ENCODE assay signal across 9 mouse cellular contexts in the genomic region with DNA sequence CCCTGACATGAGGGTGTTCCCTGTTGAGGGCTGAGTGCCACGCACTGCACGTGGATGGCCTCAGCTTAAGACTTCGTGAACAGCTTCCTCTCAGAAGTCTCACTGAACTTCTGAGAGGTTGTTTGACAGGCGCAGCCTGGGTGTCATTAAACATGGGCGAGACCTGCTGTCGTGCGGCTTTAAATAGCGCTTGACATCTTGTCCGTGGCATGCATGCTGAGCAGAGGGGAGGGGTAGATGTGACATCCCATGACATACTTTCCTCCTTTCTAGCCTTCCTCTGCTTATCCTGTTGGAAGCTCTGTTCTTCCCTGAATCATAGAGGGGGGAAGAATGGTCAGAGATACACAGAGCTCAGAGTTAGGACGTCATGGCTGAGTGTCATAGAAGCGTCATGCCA. TPM values are rescaled to one million over a fixed set of nuclear protein-coding genes. Genes with fewer than 3 reads are reported as not detected.
DNase-seq lines count a peak whose midpoint lies in the region; ATAC-seq and TF ChIP-seq lines count a peak whose summit lies in the region.
"Had no signal": no experiment of that assay in that cellular context is flagged by ENCODE, and none has a peak within 500 bp of the region (broad histone marks: within the 10 kb centered on the region; RNA-seq: fewer than 3 reads in every experiment).

No protein-coding gene starts in this region.

- H3K9me3 ChIP-seq in lung, embryonic 14.5 days (ENCODE audit: low read depth, low read length) = no peaks in the 10 kb centered on the region

- H3K4me1 ChIP-seq in lung, embryonic 14.5 days (ENCODE audit: insufficient read depth) = peaks cover 4% of the 10 kb centered on the region; the same call in 1 of the 2 replicates

- no peak overlapping the region for H3K4me2 ChIP-seq in lung, embryonic 14.5 days

- H3K36me3 ChIP-seq in lung, embryonic 14.5 days (ENCODE audit: insufficient read depth) = no peaks in the 10 kb centered on the region

- H3K4me3 ChIP-seq in lung, embryonic 14.5 days (ENCODE audit: low read depth, low read length) = no peak overlapping the region

- ATAC-seq in lung, embryonic 14.5 days (ENCODE audit: insufficient read depth) = no peak
- no peak for ATAC-seq in erythroblast, adult 5-6 weeks (replicated peaks; ENCODE audit: low FRiP score, poor library complexity, severe bottlenecking)

- DNase-seq in lung, embryonic 14.5 days = peak; percentile 35
- no peak for DNase-seq in lung, postnatal 14 days
- DNase-seq in cerebellum, adult 9-10 months = peak; percentile 74
- DNase-seq in heart, adult 9 months (ENCODE audit: low spot score in 2 of 2) = peak; percentile 49 to 63
- peak; percentile 36 for DNase-seq in mesoderm, embryonic 11.5 days (ENCODE audit: low read depth, low spot score)
- no peak for DNase-seq in testis, postnatal 14 days (ENCODE audit: low spot score)
- DNase-seq: adrenal gland, postnatal 10 days; kidney, adult 8-10 months had no signal

- H3K27ac ChIP-seq in lung, embryonic 14.5 days (ENCODE audit: low read depth) = no peak overlapping the region

- no peaks in the 10 kb centered on the region for H3K27me3 ChIP-seq in lung, embryonic 14.5 days (ENCODE audit: insufficient read depth, low read length)

- no peak overlapping the region for H3K9ac ChIP-seq in lung, embryonic 14.5 days

- TF ChIP-seq CTCF in lung, embryonic 14.5 days (IDR thresholded peaks at IDR 0.05; ENCODE audit: low read depth) = no peak

- WGBS in lung, embryonic 14.5 days = 31% methylated on average over 11 of the region's 11 CpGs

RNA-seq across cellular contexts. Expression of a gene that starts 21.9 kb away (rescaled TPM):
- polyA plus RNA-seq in lung, embryonic 14.5 days (2014; fragmentation: Nextera tagmentation; extraction: Ambion mirVana) = 5.3 and 5.4 TPM in 2 replicates
- total RNA-seq in erythroblast, adult 5-6 weeks (2015; ENCODE audit: low replicate concordance) = 21.5 and 23.6 TPM in 2 replicates
- total RNA-seq in erythroblast, adult 5-6 weeks (2017; ENCODE audit: low replicate concordance) = 12.1 and 15.3 TPM in 2 replicates

Comparison
In these comparisons a context has a peak if more than half of its experiments do, and no peak if none do; other contexts are left out.
1. DNase-seq: peak in lung, embryonic 14.5 days (single experiment), cerebellum, adult 9-10 months (single experiment), heart, adult 9 months (2 of 2) and mesoderm, embryonic 11.5 days (single experiment); none in lung, postnatal 14 days (single experiment) and testis, postnatal 14 days (single experiment).